Mouse (Mus musculus) B cell, adult 67 days (primary cell): ENCODE results near the gene Ccdc84. TPM values are rescaled to one million over a fixed set of nuclear protein-coding genes. Genes with fewer than 3 reads are reported as not detected.

Experiments used
- total RNA-seq, 2 experiments: library from RNA; stranded (reverse); gene quantifications; 4 replicates each; pipeline ENCODE4 v1.2.4; 2023

Ccdc84 gene
- 10 to 100 TPM; 49.3 to 53.9 TPM for total RNA-seq

DNA sequence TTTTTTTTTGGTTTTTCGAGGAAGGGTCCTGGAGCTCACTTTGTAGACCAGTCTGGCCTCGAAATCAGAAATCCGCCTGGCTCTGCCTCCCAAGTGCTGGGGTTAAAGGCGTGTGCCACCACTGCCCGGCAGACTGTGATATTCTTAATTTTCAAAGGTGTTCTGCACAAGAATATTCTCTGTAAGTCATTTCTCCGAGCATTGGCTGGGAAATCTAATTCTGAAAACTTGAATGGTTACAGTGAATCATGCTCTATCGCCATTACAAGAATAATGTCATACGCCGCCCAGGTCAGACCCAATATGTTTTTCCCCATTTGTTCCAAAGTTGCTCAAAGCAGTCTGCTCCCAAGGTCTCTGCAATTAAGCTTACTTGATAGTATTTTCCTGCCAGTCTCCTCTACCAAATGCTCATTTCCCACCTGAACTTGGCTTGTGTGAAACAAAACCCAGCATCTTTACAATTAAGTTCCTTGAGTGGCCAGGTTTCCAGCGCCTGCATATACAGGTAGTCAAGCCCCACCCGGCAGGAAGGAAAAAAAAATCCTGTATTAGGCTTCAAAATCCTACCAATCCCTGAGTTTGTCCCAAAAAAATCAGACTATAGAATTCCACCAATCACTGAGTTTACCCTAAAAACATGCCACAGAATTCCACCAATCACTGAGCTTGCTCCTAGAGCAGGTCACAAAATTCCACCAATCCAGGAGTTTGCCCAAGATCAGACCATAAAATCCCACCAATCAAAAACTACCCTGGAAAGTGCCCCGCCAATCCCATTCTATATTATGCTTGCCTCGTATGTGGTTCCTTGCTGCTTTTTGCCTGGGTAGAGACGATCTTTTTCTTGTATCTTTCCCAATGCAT, at the start of gene Ccdc84:
TSS of gene Ccdc84 (minus strand) at position 51 of the 867 bp plus-strand sequence.

DNA sequence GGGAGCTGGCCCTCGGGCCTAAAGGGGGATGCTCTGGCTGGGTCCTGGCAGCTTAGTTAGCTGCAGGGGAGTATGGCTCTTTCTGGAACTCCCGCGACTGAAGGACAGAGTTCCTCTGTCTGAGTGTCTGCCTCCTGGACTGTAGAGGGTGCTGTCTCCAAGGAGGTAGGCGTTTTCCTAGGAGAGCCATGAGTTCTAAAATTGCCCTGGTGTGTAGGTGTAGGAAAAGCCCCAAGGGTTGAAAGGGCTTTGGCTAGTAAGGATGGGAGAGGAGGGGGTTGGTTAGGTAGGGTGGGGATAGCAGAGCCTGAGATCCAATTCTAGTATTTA, 36.5 kb upstream of the Ccdc84 start, which contains the start of gene Upk2:
TSS of gene Upk2 (minus strand) at position 86 of the 330 bp plus-strand sequence.

GRCm38 (mm10) chr9:44440961-44441360, 22.6 kb upstream of the Ccdc84 start, which contains the start of gene Foxr1:
Foxr1 (minus strand) TSS chr9:44441136.

DNA sequence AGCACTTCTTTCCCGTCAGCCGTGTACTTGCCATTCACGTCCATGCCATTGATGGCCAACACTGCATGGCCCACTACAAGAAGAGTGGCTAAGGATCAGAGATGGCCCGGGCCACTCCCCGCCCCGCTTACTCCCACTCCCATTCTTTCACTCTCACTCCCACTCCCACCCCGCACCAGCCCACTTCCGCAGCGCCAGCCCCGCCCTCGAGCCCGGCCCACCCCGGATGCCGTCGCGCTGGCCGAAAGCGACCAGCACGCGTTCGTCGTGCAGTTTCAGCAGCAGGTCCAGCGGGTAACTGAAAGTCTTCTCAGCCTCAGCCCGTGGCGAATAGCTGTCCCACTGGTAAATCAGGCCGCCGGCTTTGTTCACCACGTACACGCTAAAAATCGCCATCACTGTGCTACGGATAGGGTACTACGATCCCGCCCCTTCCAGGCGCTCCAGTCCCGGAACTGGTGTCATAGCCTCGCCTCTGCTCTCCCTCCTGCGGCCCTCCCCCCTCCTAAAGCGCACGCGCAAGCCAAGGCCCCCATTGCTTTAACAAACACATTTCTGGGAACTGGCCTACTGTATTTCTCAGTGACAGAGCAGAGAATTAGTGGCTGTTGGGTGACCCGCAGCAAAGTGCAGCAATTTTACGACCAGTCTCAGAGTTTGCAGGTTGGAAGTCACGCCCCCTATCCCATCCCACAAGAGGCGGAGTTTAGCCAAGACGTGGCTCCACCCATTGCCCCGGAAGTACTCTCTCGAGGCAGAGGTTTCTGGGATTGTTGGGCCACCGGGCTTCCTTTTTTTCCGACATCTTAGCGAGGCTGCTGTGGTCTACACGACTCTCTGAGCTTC, 11.2 kb downstream of the Ccdc84 start, which contains the start of the genes Rps25 and Trappc4:
TSS of gene Rps25 (plus strand) at position 234 of the 846 bp plus-strand sequence.
TSS of gene Trappc4 (minus strand) at position 695 of the 846 bp plus-strand sequence.

DNA sequence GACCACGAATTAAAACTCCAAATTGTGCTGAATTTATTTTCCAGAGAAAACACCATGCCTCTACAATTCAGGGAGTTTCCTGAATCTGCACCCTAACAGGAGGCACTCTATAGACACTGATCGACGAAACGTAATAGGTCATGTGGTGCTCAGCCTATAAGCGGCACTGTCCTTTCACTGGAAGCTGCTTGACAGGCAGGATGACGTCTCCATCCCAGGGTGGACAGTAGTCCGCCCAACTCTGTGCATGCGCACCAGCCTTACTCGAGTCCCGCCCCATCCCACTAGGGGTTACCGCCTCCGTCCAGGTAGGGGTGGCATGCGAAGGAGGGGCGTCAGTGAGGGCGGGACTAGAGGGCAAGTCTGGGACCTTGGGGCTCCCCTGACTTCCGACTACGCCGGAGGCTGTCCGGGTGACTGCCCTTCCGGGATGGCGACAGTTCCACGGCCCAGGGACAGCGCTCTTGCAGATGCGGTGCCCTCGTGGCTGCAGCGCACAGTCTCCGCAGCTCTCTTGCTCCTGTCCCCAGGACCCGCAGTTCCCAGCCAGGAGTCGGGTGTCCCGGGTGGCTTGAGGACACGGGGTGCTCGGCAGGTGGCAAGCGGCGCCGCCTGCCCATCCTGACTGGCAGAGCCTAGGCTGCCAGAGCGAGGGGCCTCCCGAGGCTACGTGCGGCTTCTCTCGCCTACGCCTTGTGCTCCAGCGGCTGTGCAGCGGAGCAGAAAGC, 21.5 kb downstream of the Ccdc84 start, which contains the start of gene Slc37a4:
TSS of gene Slc37a4 (plus strand) at position 169 of the 728 bp plus-strand sequence.

GRCm38 (mm10) chr9:44379054-44379834, 39.1 kb downstream of the Ccdc84 start, which contains the start of gene Hyou1:
Hyou1 (plus strand) TSS chr9:44379490.

GRCm38 (mm10) chr9:44361190-44361917, 57.0 kb downstream of the Ccdc84 start, which contains the start of gene Vps11:
Vps11 (minus strand) TSS chr9:44361670.

Other genes with a start within 250 kb of the Ccdc84 start
- 100 to 1,000 TPM; 147 to 153 TPM for gene Cbl, start 184.5 kb downstream of the Ccdc84 start, total RNA-seq
- gene Ccdc153, start 177.9 kb downstream of the Ccdc84 start, total RNA-seq = not detected
- not detected for gene Pdzd3, start 167.1 kb downstream of the Ccdc84 start, total RNA-seq
- 1 to 10 TPM; 4.1 to 4.4 TPM for gene Nlrx1, start 150.0 kb downstream of the Ccdc84 start, total RNA-seq
- gene Abcg4, start 130.0 kb downstream of the Ccdc84 start, total RNA-seq = not detected
- gene Hinfp, start 112.9 kb downstream of the Ccdc84 start, total RNA-seq = 10 to 100 TPM; 69.0 to 69.1 TPM
- 10 to 100 TPM; 19.9 to 22.5 TPM for gene C2cd2l, start 98.3 kb downstream of the Ccdc84 start, total RNA-seq
- gene Dpagt1, start 92.5 kb downstream of the Ccdc84 start, total RNA-seq = 10 to 100 TPM; 10.5 to 11.6 TPM
- 10 to 100 TPM; 38.2 to 42.1 TPM for gene H2afx, start 83.9 kb downstream of the Ccdc84 start, total RNA-seq
- gene Hmbs, start 74.3 kb downstream of the Ccdc84 start, total RNA-seq = 10 to 100 TPM; 22.0 to 24.0 TPM
- gene Vps11, start 56.9 kb downstream of the Ccdc84 start, total RNA-seq = 10 to 100 TPM; 65.8 to 68.3 TPM
- gene Hyou1, start 39.1 kb downstream of the Ccdc84 start, total RNA-seq = 10 to 100 TPM; 88.3 to 93.5 TPM
- 10 to 100 TPM; 22.9 to 26.0 TPM for gene Slc37a4, start 21.7 kb downstream of the Ccdc84 start, total RNA-seq
- gene Rps25, start 11.4 kb downstream of the Ccdc84 start, total RNA-seq = 1,000 to 10,000 TPM; 2,410 to 2,500 TPM
- gene Trappc4, start 11.0 kb downstream of the Ccdc84 start, total RNA-seq = 10 to 100 TPM; 64.2 to 64.3 TPM
- not detected for gene Foxr1, start 22.6 kb upstream of the Ccdc84 start, total RNA-seq
- not detected for gene Upk2, start 36.4 kb upstream of the Ccdc84 start, total RNA-seq
- 100 to 1,000 TPM in 1 of 2 experiments, 10 to 100 TPM in 1; 95.2 to 106 TPM for gene Bcl9l, start 64.3 kb upstream of the Ccdc84 start, total RNA-seq
- gene Cxcr5, start 143.3 kb upstream of the Ccdc84 start, total RNA-seq = 100 to 1,000 TPM; 294 to 344 TPM
- gene Ddx6, start 186.3 kb upstream of the Ccdc84 start, total RNA-seq = 100 to 1,000 TPM; 309 to 312 TPM